Mouse (Mus musculus) G1E (cell line): ENCODE results near the gene Fzd9. TPM values are rescaled to one million over a fixed set of nuclear protein-coding genes. Genes with fewer than 3 reads are reported as not detected.
"Not testable (repeated sequence)": the region's sequence is repeated elsewhere in the genome, so short reads cannot be mapped to it uniquely, and the experiment has no call there.

ENCODE experiments used
- ATAC-seq: 2 replicates; pipeline ENCODE4 v1.8.0; 2016; ENCODE audit warnings: mild to moderate bottlenecking; ENCODE audit not compliant: insufficient number of reproducible peaks, poor library complexity, low FRiP score, severe bottlenecking; ENCODE audit errors: extremely low read depth
- DNase-seq: peaks from one replicate; pipeline ENCODE4 v3.0.0; 2012; ENCODE audit warnings: low spot score
- H3K27me3 ChIP-seq: 2 replicates; pipeline ENCODE4 v1.6.1; 2012; ENCODE audit warnings: mild to moderate bottlenecking, low read length, inconsistent platforms; ENCODE audit not compliant: insufficient read depth
- H3K36me3 ChIP-seq: replicated peaks from 2 replicates; pipeline ENCODE3; 2012; ENCODE audit warnings: mild to moderate bottlenecking, inconsistent platforms
- H3K4me1 ChIP-seq: 2 replicates; pipeline ENCODE4 v1.6.1; 2012; ENCODE audit warnings: low read depth, low read length, inconsistent platforms, mixed read lengths; ENCODE audit not compliant: insufficient read depth
- H3K4me3 ChIP-seq: 2 replicates; pipeline ENCODE4 v1.5.1; 2012; ENCODE audit warnings: low read depth, mild to moderate bottlenecking, inconsistent platforms, low read length, moderate library complexity, mixed read lengths
- H3K9me3 ChIP-seq: replicated peaks from 2 replicates; pipeline ENCODE4 v1.6.1; 2012; ENCODE audit warnings: inconsistent platforms
- CTCF ChIP-seq: IDR thresholded peaks from 2 replicates; pipeline ENCODE4 v1.5.1; 2012; ENCODE audit warnings: low read depth, low read length, inconsistent platforms, mixed read lengths
- GATA1 ChIP-seq: IDR thresholded peaks from 2 replicates; pipeline ENCODE4 v1.6.1; 2012; ENCODE audit warnings: borderline replicate concordance, low read length, inconsistent platforms, mixed read lengths
- GATA2 ChIP-seq: IDR thresholded peaks from 2 replicates; pipeline ENCODE4 v1.6.1; 2012; ENCODE audit warnings: low read depth, low read length, inconsistent platforms, borderline replicate concordance
- POLR2AphosphoS5 ChIP-seq: IDR thresholded peaks from 2 replicates; pipeline ENCODE4 v1.6.1; 2012; ENCODE audit warnings: low read depth, low read length, inconsistent platforms; ENCODE audit not compliant: insufficient replicate concordance
- TAL1 ChIP-seq: conservative IDR thresholded peaks from 2 replicates; pipeline ENCODE4 v1.6.1; 2012; ENCODE audit warnings: low read depth, low read length, inconsistent platforms, mixed read lengths
- polyA plus RNA-seq: library from polyadenylated mRNA; stranded (reverse); fragments of >175 nt; gene quantifications from 2 replicates; pipeline ENCODE4 v1.2.3, GENCODE M21; 2012
- total RNA-seq, 2 experiments: library from RNA; stranded (forward) in 1 of 2; stranded (reverse) in 1 of 2; fragments of 200-1000 nt in 1 of 2; fragments of >200 nt in 1 of 2; fragmentation: Nextera tagmentation in 1 of 2; gene quantifications; 2 replicates each; pipeline ENCODE4 v1.2.3; 2014 to 2017

Gene Fzd9
- total and polyA plus RNA-seq, 3 experiments: 0.66 TPM; not detected in 2

DNA sequence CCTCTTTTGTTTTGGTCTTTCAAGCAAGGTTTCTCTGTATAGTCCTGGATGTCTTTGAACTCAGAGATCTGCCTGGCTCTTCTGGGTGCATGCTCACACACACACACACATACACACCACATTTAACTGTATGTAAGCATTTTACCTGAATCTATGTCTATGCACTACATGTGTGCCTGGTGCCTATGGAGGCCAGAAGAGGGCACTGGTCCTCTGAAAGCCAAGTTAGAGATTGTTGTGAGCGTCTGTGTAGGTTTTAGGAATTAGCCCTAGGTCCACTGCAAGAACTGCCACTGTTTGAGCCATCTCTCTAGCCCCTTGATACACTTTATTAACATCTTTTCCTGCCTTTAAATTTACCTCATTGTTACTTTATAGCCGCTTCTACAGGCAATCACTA is 12.2 kb downstream of the Fzd9 start:
- TF ChIP-seq CTCF (no peak), GATA2 (no peak), GATA1 (no peak), POLR2AphosphoS5 (no peak), TAL1 (no peak)
- Histone ChIP-seq H3K9me3 (no peaks in the 10 kb centered on the region), H3K27me3 (no peaks in the 10 kb centered on the region), H3K36me3 (peaks cover 99% of the 10 kb centered on the region), H3K4me3 (no peak overlapping the region), H3K4me1 (peaks cover 14% of the 10 kb centered on the region)
- ATAC-seq: no peak
- no peak for DNase-seq

DNA sequence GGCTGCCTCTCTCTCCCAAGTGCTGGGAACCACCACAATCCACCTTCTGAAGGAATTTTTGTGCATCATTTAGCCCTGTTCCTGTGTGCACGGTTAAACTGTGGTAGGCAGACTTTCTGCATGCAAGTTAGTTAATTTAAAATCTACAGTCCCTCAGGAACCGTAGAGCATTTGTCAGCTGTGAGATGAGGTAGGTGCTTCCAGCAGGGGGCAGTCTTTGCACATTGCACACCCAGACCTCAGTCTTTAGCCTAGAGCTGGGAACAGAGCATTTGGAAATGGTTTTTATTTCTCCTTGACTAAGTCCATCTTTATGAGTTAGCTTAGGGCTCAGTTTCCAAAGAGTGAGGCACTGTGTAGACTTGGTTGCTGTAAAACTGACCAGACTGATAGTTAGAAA is 14.5 kb downstream of the Fzd9 start:
- TF ChIP-seq CTCF (peak; percentile 50), TAL1 (no peak), GATA2 (no peak)
- peak; percentile 35 for DNase-seq
- no peak for ATAC-seq
- H3K4me3 ChIP-seq: no peak overlapping the region
- H3K27me3 ChIP-seq: no peaks in the 10 kb centered on the region
- peaks cover 100% of the 10 kb centered on the region for H3K36me3 ChIP-seq
- H3K4me1 ChIP-seq: peaks cover 6% of the 10 kb centered on the region
- no peaks in the 10 kb centered on the region for H3K9me3 ChIP-seq

DNA sequence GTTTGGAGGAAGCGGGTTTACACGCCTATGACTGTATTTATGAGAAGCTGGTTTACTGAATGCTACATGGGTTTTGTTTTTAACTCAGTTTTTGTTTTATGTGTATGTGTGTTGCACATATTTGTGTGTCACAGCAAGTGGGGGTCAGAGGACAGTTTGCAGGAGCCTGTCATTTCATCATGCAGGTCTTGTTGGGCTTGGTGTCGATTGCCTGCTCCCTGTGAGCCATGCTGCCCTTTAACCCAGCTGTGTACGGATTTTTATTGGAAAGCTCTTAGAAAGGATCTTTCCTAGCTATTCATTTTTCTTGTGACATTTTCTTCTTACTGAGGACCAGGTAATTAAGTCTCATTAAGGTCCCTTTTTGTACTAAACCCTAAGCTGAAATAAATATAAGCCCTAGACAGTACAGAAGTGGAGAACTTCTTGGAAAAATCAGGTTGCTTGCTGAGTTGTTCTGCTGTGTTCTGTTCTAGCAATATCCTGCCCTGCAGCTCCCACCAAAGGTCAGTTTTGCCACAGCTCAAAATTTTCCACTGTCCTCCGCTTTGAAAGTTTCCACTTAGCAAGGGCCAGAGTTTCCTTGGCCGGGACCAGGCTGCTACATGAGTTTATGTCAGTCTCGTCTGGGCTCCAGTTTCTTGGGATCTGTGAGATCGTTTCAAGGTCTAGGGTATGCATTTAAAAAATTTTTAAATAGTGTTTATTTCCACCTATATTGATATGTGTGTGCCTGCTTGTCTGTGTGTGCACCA is 17.7 kb downstream of the Fzd9 start:
- TF ChIP-seq CTCF: no peak
- TF ChIP-seq GATA2: no peak
- no peak for TF ChIP-seq POLR2AphosphoS5
- TF ChIP-seq GATA1: no peak
- TF ChIP-seq TAL1: no peak
- no peaks in the 10 kb centered on the region for H3K27me3 ChIP-seq

DNA sequence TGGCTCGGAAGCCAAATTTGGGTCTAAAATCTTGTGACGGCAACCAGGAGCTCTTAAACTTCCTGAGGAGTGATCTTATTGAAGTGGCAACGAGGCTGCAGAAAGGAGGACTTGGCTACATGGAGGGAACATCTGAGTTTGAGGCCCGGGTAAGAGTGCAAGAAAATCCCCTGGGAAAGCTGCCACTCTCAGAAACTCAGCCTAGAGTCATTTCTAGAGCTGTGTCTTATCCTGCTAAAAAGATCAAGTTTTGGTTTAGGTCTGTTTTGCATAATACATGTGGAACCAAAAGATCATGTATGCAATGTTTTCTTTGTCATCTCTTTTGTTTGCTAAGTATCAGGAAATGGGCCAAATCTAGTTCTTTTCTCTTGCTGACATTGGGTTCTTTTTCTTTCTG is 20.8 kb downstream of the Fzd9 start:
- no peak for ATAC-seq
- H3K27me3 ChIP-seq: no peaks in the 10 kb centered on the region
- no peaks in the 10 kb centered on the region for H3K9me3 ChIP-seq
- H3K4me3 ChIP-seq: no peak overlapping the region
- no peaks in the 10 kb centered on the region; the same call in 1 of the 2 replicates for H3K4me1 ChIP-seq
- TF ChIP-seq GATA2 (no peak), GATA1 (no peak), POLR2AphosphoS5 (no peak), TAL1 (no peak), CTCF (no peak)
- DNase-seq: no peak
- peaks cover 92% of the 10 kb centered on the region for H3K36me3 ChIP-seq

More for the DNA sequence above, 17.7 kb downstream of the Fzd9 start:
- DNase-seq (no peak), ATAC-seq (no peak)
- Histone ChIP-seq H3K9me3 (no peaks in the 10 kb centered on the region), H3K36me3 (peaks cover 98% of the 10 kb centered on the region), H3K4me1 (peaks cover 6% of the 10 kb centered on the region), H3K4me3 (no peak overlapping the region)

DNA sequence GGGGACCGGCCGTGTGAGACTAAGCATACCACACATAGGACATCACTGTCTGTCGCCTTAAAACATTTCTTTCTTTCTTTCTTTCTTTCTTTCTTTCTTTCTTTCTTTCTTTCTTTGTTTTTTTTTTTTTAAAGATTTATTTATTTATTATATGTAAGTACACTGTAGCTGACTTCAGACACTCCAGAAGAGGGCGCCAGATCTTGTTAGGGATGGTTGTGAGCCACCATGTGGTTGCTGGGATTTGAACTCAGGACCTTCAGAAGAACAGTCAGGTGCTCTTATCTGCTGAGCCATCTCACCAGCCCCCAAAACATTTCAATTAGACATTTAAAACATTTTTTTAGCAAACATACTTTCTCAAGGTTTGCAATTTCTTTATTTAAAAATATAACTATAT is 25.2 kb downstream of the Fzd9 start:
- not testable (repeated sequence) for H3K9me3 ChIP-seq, DNase-seq, H3K27me3 ChIP-seq, H3K4me1 ChIP-seq, ATAC-seq, H3K4me3 ChIP-seq
- H3K36me3 ChIP-seq: peaks cover 90% of the 10 kb centered on the region

DNA sequence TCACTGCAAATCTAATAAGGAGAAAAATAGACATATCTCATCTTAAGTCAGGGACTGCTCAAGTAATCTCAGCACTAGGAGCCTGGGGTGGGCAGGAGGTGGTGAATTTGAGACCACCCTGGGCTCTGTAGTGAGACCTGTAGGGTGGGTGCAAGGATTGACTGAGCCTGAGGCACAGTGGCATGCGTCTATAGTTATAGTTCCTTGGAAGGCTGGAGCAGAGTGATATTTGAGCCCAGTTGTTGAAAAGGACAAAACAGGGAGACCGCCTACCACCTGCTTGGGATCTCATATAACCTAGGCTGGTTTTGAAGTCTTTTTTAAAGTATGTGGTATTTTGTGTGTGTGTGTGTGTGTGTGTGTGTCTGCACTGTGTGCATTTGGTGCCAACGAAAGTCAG is 26.9 kb downstream of the Fzd9 start:
- peaks cover 5% of the 10 kb centered on the region; the same call in 1 of the 2 replicates for H3K4me1 ChIP-seq
- DNase-seq (no peak), ATAC-seq (no peak)
- peaks cover 90% of the 10 kb centered on the region for H3K36me3 ChIP-seq
- TF ChIP-seq POLR2AphosphoS5 (no peak), TAL1 (no peak), CTCF (no peak), GATA1 (no peak), GATA2 (no peak)
- no peak overlapping the region for H3K4me3 ChIP-seq
- H3K9me3 ChIP-seq: no peaks in the 10 kb centered on the region
- no peaks in the 10 kb centered on the region for H3K27me3 ChIP-seq

DNA sequence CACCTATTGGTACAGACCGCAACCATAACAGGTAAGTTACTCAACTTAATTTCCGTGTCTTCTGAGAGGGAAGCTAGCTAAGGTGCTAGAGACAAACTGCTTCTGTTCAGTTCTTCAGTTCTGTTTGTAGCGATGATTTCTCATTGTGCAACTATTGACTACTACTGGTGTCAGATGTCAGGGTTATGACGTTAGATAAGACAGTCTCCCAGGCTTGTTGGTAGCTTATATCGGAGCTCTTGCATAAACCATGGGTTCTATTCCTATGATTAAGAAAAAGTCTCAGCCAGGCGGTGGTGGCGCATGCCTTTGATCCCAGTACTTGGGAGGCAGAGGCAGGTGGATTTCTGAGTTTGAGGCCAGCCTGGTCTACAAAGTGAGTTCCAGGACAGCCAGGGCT is 29.0 kb downstream of the Fzd9 start:
- Histone ChIP-seq H3K9me3 (no peaks in the 10 kb centered on the region), H3K27me3 (no peaks in the 10 kb centered on the region), H3K4me1 (peaks cover 9% of the 10 kb centered on the region; the same call in 1 of the 2 replicates), H3K36me3 (peaks cover 91% of the 10 kb centered on the region), H3K4me3 (no peak overlapping the region)
- DNase-seq: no peak
- TF ChIP-seq GATA2: no peak
- TF ChIP-seq CTCF: no peak
- no peak for TF ChIP-seq POLR2AphosphoS5
- TF ChIP-seq TAL1: no peak
- no peak for TF ChIP-seq GATA1
- no peak for ATAC-seq
